Mouse (Mus musculus) granulocyte monocyte progenitor cell, adult 5-6 weeks (primary cell): ENCODE measurements around the gene Smg1. TPM values are rescaled to one million over a fixed set of nuclear protein-coding genes. Genes with fewer than 3 reads are reported as not detected.
"Not testable (repeated sequence)": the region's sequence is repeated elsewhere in the genome, so short reads cannot be mapped to it uniquely, and the experiment has no call there.

Experiments used
- ATAC-seq: replicated peaks from 2 replicates; pipeline ENCODE4 v1.8.0; 2016; ENCODE audit warnings: mild to moderate bottlenecking, moderate TSS enrichment, inconsistent platforms; ENCODE audit not compliant: poor library complexity, severe bottlenecking
- total RNA-seq, 2 experiments: library from RNA; stranded (forward) in 1 of 2; stranded (reverse) in 1 of 2; fragments of 200-712, 200-1000 nt in 1 of 2; fragments of >200 nt in 1 of 2; fragmentation: Nextera tagmentation in 1 of 2; gene quantifications; 2 replicates each; pipeline ENCODE4 v1.2.3; 2014 to 2017

The Smg1 gene
- total RNA-seq, 2 experiments from 2014 or later = 37.3 to 70.6 TPM

GRCm38 (mm10) chr7:118250482-118251160, 7.2 kb upstream of the Smg1 start:
- no peak for ATAC-seq

GRCm38 (mm10) chr7:118249563-118249962, 6.1 kb upstream of the Smg1 start:
- peak; percentile 53 for ATAC-seq

- no peak for ATAC-seq
Observed at GRCm38 (mm10) chr7:118248069-118248468, 4.6 kb upstream of the Smg1 start.

GRCm38 (mm10) chr7:118245260-118245659, 1.8 kb upstream of the Smg1 start:
- no peak for ATAC-seq

- peak; percentile 11 for ATAC-seq
Observed at GRCm38 (mm10) chr7:118242911-118243412, 508 bp downstream of the Smg1 start.

- ATAC-seq = no peak
Observed at GRCm38 (mm10) chr7:118242309-118242708, 1.2 kb downstream of the Smg1 start.

GRCm38 (mm10) chr7:118240402-118240801, 3.1 kb downstream of the Smg1 start:
- no peak for ATAC-seq

- ATAC-seq = no peak
Observed at GRCm38 (mm10) chr7:118239996-118240395, 3.5 kb downstream of the Smg1 start.

GRCm38 (mm10) chr7:118236949-118237348, 6.5 kb downstream of the Smg1 start:
- ATAC-seq = no peak

- no peak for ATAC-seq
Observed at GRCm38 (mm10) chr7:118234236-118234635, 9.2 kb downstream of the Smg1 start.

- ATAC-seq = peak; percentile 94
Observed at GRCm38 (mm10) chr7:118232613-118233012, 10.9 kb downstream of the Smg1 start.

- ATAC-seq = no peak
Observed at GRCm38 (mm10) chr7:118219777-118220176, 23.7 kb downstream of the Smg1 start.

- ATAC-seq = peak; percentile 87
Observed at GRCm38 (mm10) chr7:118206396-118206795, 37.1 kb downstream of the Smg1 start.

GRCm38 (mm10) chr7:118195756-118196155, 47.7 kb downstream of the Smg1 start:
- ATAC-seq = no peak

GRCm38 (mm10) chr7:118185878-118186277, 57.6 kb downstream of the Smg1 start:
- ATAC-seq = no peak

GRCm38 (mm10) chr7:118184604-118185003, 58.9 kb downstream of the Smg1 start:
- ATAC-seq = peak; percentile 69

GRCm38 (mm10) chr7:118181123-118181522, 62.3 kb downstream of the Smg1 start:
- ATAC-seq = no peak

GRCm38 (mm10) chr7:118179782-118180181, 63.7 kb downstream of the Smg1 start:
- ATAC-seq = no peak

- ATAC-seq = no peak
Observed at GRCm38 (mm10) chr7:118175821-118176355, 67.6 kb downstream of the Smg1 start.

GRCm38 (mm10) chr7:118170125-118170524, 73.3 kb downstream of the Smg1 start:
- ATAC-seq = not testable (repeated sequence)

GRCm38 (mm10) chr7:118163006-118163405, 80.5 kb downstream of the Smg1 start:
- ATAC-seq = no peak

GRCm38 (mm10) chr7:118160121-118160520, 83.3 kb downstream of the Smg1 start:
- no peak for ATAC-seq
